In the genomic region with DNA sequence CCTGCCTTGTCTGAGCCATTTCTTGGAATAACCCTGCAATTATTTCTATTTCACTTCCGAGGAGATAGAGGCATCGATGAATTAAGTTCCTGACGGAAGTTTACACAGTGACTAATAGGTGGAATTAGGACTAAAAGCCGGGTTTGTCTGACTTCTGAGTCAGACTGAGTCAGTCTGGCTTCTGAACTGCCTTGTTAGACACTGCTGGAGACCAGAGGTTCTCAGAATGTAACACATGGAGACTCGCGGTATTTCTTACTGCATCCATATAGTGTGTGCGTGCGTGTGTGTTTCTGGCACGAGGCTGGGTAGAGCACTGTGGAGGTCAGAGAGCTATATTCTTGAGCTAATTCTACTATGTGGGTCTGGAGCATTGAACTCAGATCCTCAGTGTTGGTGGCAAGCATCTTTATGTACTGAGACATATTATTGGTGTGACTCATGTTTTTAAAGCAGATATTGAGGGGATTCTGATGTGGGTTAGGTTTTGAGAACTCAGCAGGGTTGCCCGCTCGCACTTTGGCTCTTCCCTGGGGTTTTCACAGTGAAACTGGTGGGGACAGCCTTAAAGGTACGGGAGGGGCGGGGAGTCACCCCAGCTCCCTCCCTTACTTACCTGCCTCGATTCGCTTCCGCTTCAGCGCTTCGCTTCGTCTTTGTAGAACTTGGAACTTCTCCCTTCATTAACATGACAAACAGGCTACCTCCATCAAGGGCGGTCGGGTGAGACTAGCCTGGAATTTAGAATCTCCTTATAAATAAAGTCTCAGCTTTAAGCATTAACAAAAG, we compare ENCODE assay signal across 8 mouse cellular contexts.
DNase-seq lines count a peak whose midpoint lies in the region; ATAC-seq and TF ChIP-seq lines count a peak whose summit lies in the region.

No protein-coding gene starts in this region.

- no peaks in the 10 kb centered on the region for H3K36me3 ChIP-seq in kidney, embryonic 16.5 days (ENCODE audit: insufficient read depth, low read length)
- no peaks in the 10 kb centered on the region for H3K36me3 ChIP-seq in hindbrain, embryonic 14.5 days (replicated peaks; ENCODE audit: control insufficient read depth, insufficient read depth)

- 9% methylated on average over 21 of the region's 21 CpGs for WGBS in kidney, embryonic 16.5 days
- WGBS in hindbrain, embryonic 14.5 days, result 16% methylated on average over 21 of the region's 21 CpGs

- no peak for TF ChIP-seq CTCF in brain, embryonic 14.5 days (IDR thresholded peaks at IDR 0.05; ENCODE audit: borderline replicate concordance, extremely low read depth, insufficient read depth, insufficient read length)

- H3K27ac ChIP-seq in kidney, embryonic 16.5 days (ENCODE audit: low read length), result no peak overlapping the region
- H3K27ac ChIP-seq in hindbrain, embryonic 14.5 days, result no peak overlapping the region

- peak overlapping the region; percentile 49 for H3K4me2 ChIP-seq in kidney, embryonic 16.5 days (replicated peaks; ENCODE audit: low read depth, low read length)
- peak overlapping the region; percentile 41 for H3K4me2 ChIP-seq in hindbrain, embryonic 14.5 days (replicated peaks)

- DNase-seq in kidney, postnatal 25 days, result no peak
- DNase-seq in brain, embryonic 14.5 days (ENCODE audit: low read depth), result peak; percentile 46
- no peak for DNase-seq in hindbrain, embryonic 14.5 days (ENCODE audit: low spot score)
- DNase-seq in neural tube, embryonic 10.5 days (ENCODE audit: extremely low spot score, low spot score), result peak; percentile 20
- DNase-seq in layer of hippocampus, postnatal 14 days (ENCODE audit: low spot score in 2 of 2), result no peak
- no peak for DNase-seq in gastrocnemius, adult 18-20 months (ENCODE audit: low spot score)

- peak; percentile 44; the same call in 1 of the 2 replicates for ATAC-seq in kidney, embryonic 16.5 days (ENCODE audit: low FRiP score, low TSS enrichment)
- 0 out of 2 replicates have a peak, but pooled peaks have one; percentile 21 for ATAC-seq in hindbrain, embryonic 14.5 days (ENCODE audit: low FRiP score)
- ATAC-seq in inflammation-experienced regulatory T-cells, adult 6 months, result no peak

- H3K9me3 ChIP-seq in kidney, embryonic 16.5 days (ENCODE audit: low read length), result no peaks in the 10 kb centered on the region
- no peaks in the 10 kb centered on the region for H3K9me3 ChIP-seq in hindbrain, embryonic 14.5 days (ENCODE audit: control insufficient read depth, low read length)

- peak overlapping the region; percentile 5; the same call in 1 of the 2 replicates for H3K9ac ChIP-seq in kidney, embryonic 16.5 days (replicated peaks; ENCODE audit: low read length)
- no peak overlapping the region for H3K9ac ChIP-seq in hindbrain, embryonic 14.5 days

- peaks cover 12% of the 10 kb centered on the region for H3K4me1 ChIP-seq in kidney, embryonic 16.5 days (ENCODE audit: insufficient read depth, low read length)
- no peaks in the 10 kb centered on the region for H3K4me1 ChIP-seq in hindbrain, embryonic 14.5 days (replicated peaks; ENCODE audit: control insufficient read depth, insufficient read depth, low read length)

- peak overlapping the region; percentile 31 for H3K4me3 ChIP-seq in kidney, embryonic 16.5 days (ENCODE audit: low read length)
- no peak overlapping the region for H3K4me3 ChIP-seq in hindbrain, embryonic 14.5 days (replicated peaks; ENCODE audit: low read length)

- H3K27me3 ChIP-seq in kidney, embryonic 16.5 days (ENCODE audit: insufficient read depth, low read length), result no peaks in the 10 kb centered on the region
- no peaks in the 10 kb centered on the region for H3K27me3 ChIP-seq in hindbrain, embryonic 14.5 days (ENCODE audit: control insufficient read depth, insufficient read depth, low read length)

- no peak for TF ChIP-seq POLR2A in brain, embryonic 14.5 days (IDR thresholded peaks at IDR 0.05; ENCODE audit: borderline replicate concordance, extremely low read depth, insufficient read depth, insufficient read length, poor library complexity, severe bottlenecking)

Comparison
In these comparisons a context has a peak if more than half of its experiments do, and no peak if none do; other contexts are left out.
1. DNase-seq: peak in brain, embryonic 14.5 days (single experiment) and neural tube, embryonic 10.5 days (single experiment); none in kidney, postnatal 25 days (0 of 2), hindbrain, embryonic 14.5 days (single experiment), layer of hippocampus, postnatal 14 days (0 of 2) and gastrocnemius, adult 18-20 months (single experiment).